Mouse (Mus musculus): Measurements from ENCODE around the gene Dync1li1. TPM values are rescaled to one million over a fixed set of nuclear protein-coding genes. Genes with fewer than 3 reads are reported as not detected.

Gene Dync1li1
- total RNA-seq, 2 experiments from 2014 or later, result 33.7 to 36.5 TPM

DNA sequence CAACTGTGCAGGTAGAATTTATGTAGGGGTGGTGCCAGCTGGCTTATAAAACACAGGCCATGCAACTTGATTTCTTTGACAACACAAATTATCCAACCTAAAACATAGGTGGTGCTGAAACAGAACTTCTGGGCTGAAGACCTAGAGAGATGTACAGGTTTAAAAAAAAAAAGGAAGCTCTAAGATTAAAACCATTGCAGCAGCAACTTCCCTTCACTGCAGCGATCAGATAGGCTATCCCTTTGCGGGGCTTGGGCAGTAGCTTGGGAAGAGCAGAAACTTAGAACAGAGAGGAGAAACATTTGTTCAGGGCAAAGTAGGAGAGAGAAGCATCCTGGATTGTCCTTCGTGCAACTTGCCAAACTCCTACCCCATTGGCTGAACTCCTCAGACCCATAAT lies 31.9 kb upstream of the Dync1li1 start:
- H3K4me3 ChIP-seq, result no peak overlapping the region
- no peak for TF ChIP-seq CTCF (IDR thresholded peaks at IDR 0.05)
- intact Hi-C loops (cut with DNase I), result no loop called here
- no peak for DNase-seq
- no peak overlapping the region for H3K27ac ChIP-seq

DNA sequence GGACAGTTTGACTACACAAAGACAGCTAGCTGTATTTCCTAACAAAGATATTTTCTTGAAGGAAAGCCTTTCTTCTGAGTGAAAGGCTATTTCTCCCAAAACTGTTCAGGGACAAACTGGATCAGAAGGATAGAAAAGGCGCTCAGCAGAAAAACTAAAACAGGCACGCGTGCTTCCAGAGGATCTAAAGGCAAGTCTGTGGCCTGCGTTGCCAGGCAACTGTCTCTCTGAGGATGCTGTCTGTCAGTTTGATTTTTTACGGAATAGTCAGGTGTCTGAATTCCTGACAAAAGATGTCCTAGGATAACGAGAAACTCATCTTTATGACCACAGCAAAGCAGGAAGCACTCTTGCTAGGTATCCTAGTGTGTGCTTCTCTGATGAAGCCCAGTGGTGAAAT lies 28.1 kb upstream of the Dync1li1 start:
- no peak overlapping the region for H3K4me3 ChIP-seq
- no peak for TF ChIP-seq CTCF (IDR thresholded peaks at IDR 0.05)
- no peak for DNase-seq
- H3K27ac ChIP-seq, result no peak overlapping the region
- intact Hi-C loops (cut with DNase I), result no loop called here

DNA sequence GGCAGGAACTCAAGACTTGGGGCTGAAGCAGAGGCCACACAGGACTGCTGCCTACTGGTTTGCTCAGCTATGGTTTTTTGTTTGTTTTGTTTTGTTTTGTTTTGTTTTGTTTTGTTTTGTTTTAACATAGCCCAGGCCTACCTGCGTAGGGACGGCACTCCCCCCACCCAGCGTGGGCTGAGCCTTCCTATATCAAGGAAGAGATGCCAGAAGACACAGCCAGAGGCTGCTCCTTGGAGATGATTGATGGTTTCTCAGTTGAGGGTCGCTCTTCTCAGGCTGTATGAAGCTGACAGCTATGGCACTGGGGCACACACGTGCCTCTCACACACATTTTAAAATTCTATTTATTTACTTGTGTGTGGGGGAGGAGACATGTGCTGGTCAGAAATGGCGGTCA lies 27.6 kb upstream of the Dync1li1 start:
- Histone ChIP-seq H3K4me3 (no peak overlapping the region), H3K27ac (no peak overlapping the region)
- DNase-seq, result no peak
- no peak for TF ChIP-seq CTCF (IDR thresholded peaks at IDR 0.05)
- intact Hi-C loops (cut with DNase I), result no loop called here

DNA sequence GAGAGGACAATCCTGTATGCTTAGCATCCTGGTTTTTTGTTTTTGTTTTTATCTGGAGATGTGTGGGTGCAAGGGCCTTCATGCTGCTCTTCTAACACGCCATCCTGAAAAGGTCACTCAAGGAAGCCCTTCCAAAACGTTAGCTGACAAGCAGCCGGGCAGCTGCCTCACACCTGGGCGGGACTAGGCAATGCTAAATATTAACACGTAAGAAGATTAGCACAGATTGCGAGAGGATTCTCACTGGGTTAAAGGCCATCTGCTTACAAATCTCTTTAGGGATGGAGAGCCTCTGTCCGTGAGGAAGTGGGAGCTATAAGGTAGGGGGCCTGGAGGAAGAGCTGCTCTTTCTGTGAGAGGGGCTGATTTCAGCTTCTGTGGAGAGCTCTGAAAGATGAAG lies 26.6 kb upstream of the Dync1li1 start:
- DNase-seq, result no peak
- H3K27ac ChIP-seq, result no peak overlapping the region
- no peak for TF ChIP-seq CTCF (IDR thresholded peaks at IDR 0.05)
- intact Hi-C loops (cut with DNase I), result no loop called here
- H3K4me3 ChIP-seq, result no peak overlapping the region

DNA sequence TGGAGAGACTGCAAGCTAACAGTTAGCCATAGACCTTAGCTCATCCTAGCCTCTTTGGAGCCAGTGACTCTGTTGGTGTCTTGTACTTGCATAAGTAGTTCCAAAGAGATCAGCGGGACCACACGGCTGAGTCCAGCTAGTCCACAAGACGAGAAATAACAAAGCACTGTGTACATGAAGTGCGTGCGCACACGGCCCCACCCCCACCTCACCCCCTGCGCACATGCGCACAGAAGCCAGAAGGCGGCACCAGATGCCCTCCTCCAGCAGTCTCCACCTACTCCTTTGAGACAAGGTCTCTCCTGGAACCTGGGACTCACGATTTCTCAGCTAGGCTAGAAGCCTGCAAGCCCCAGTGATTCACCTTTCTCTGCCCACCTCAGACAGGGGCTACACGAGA lies 24.8 kb upstream of the Dync1li1 start:
- no peak for TF ChIP-seq CTCF (IDR thresholded peaks at IDR 0.05)
- Histone ChIP-seq H3K4me3 (no peak overlapping the region), H3K27ac (no peak overlapping the region)
- intact Hi-C loops (cut with DNase I), result no loop called here
- no peak for DNase-seq

DNA sequence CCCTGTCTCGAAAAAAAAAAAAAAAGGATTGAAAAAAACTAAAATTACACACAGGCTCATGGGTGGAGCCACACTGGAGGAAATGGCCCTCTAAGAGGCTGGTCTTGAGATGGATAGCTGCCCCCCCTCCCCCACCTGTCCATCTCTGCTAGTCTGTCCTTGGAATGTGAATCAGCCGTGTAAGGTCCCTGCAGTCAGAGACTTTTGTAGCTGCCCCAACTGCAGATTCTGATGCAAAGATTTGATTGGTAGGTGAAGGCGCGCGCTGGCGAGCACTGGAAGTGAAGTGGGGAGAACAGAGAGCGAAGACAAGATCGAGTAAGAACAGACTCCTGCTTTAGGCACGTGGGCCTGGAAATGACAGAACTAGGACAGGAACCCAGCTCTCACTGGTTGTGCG lies 21.7 kb upstream of the Dync1li1 start:
- DNase-seq, result no peak
- Histone ChIP-seq H3K27ac (no peak overlapping the region), H3K4me3 (no peak overlapping the region)
- intact Hi-C loops (cut with DNase I), result no loop called here
- TF ChIP-seq CTCF (IDR thresholded peaks at IDR 0.05), result no peak

DNA sequence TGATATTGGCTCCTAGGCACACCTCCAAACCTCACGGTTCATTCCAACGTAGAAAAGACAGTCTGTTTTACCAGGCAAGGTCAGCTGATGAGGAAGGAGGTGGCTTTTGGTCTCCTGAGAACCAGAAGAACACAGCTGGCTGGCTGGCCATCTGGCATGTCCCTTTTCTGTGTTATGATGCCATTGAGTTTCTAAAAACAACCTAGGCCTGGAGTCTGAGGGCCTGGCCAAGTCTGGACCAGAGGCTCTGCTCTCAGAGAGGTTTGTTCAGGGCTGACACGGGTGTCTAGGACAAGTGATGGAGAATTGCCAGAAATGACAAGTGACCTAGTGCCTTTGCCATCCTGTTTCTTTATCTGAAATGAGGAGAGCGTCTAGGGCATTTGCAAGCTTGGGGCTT lies 20.5 kb upstream of the Dync1li1 start:
- no peak overlapping the region for H3K27ac ChIP-seq
- no peak for TF ChIP-seq CTCF (IDR thresholded peaks at IDR 0.05)
- intact Hi-C loops (cut with DNase I), result no loop called here
- no peak overlapping the region for H3K4me3 ChIP-seq
- peak; percentile 39 for DNase-seq

DNA sequence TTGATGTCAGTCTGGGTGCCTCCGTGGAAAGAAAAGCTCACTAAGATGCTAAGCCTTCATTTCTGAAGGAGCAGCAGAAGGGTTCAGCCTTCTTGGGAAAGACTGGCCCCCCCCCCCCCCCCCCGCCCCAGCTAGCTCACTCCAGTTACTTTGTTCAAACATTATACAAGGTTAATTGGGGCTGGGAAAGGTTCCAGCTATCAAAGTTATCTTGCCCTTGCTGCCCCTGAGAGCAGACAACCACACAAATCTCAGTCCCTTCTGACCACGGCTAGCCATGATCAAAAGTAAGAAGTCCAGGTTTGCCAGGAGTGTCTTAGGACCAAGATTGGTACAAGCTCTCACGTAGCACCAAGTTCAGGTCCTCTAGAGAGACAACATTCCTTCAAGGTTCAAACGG lies 19.6 kb upstream of the Dync1li1 start:
- no peak for DNase-seq
- Histone ChIP-seq H3K4me3 (no peak overlapping the region), H3K27ac (no peak overlapping the region)
- TF ChIP-seq CTCF (IDR thresholded peaks at IDR 0.05), result no peak
- intact Hi-C loops (cut with DNase I), result no loop called here

DNA sequence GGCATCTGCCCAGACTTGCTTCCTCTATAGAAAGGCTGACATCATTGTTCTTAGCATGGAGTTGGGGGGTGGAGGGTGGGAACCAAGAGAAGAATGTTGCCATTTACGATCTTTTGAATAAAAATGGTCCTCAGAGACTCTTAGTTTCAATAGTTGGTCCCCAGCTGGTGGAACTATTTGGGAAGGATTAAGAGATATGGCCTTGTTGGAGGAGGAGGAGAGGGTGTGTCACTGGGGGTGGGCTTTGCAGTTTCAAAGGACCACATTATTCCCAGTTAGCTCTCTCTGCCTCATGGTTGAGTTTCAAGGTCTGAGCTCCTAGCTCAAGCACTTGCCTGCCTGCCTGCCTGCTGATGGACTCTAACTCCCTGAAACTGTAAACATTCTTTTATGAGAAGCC lies 16.6 kb upstream of the Dync1li1 start:
- H3K4me3 ChIP-seq, result no peak overlapping the region
- intact Hi-C loops (cut with DNase I), result no loop called here
- DNase-seq, result no peak
- TF ChIP-seq CTCF (IDR thresholded peaks at IDR 0.05), result no peak
- no peak overlapping the region for H3K27ac ChIP-seq

DNA sequence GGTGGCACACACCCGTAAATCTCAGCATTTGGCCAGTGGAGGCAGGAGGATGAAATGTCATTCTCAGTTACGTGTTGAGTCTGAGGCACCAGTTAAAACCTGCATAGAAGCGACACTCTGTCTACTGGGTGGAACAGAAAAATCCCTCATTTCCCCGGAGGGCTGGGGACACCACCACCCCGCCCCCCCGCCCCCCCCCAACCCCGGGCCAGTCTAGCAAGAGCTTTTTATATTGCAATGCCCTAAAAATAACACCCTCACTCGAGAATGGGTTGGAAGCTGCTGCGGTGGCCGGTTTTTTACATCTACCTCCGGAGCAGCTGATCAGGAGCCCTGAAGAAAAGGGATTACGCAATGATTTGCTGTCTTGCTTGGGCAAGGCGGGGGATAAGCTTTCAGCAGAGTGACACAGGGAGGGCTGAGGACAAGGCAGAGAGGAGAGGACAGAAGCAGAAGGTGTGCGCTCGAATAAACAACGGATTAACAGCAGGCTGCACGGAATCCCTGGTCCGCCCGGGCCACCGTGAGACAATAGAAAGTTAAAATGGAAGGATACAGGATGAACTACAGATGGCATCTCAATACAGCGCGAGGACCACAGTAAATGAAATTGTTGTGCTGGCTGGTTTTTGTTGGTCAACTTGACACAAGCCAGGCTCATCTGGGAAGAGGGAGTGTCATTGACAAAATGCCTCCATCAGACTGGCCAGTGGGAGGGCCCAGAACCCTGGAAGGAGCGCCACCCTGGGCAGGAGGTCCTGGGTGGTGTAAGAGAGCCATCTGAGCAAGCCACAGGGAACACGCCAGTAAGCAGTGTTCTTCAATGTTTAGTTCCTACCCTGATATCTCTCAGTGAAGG lies 15.7 kb upstream of the Dync1li1 start:
- intact Hi-C loops (cut with DNase I), result no loop called here
- Histone ChIP-seq H3K27ac (peak overlapping the region; percentile 76), H3K4me3 (peak overlapping the region; percentile 70)
- TF ChIP-seq CTCF (IDR thresholded peaks at IDR 0.05), result no peak
- DNase-seq, result peak; percentile 39

DNA sequence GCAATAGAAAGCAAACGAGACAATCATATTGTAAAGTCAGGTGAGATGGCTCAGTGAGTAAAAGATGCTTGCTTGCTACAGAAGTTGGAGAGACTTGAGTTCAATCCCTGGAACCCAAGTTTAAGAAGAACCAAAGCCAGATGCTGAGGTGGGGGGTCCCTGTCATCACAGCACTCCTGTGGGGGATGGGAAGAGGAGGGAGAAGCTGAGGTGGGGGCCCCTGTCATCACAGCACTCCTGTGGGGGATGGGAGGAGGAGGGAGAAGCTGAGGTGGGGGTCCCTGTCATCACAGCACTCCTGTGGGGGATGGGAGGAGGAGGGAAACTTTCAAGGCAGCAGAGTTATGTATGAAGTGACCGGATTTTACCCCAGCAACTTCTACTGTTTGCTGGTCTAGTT lies 15.0 kb upstream of the Dync1li1 start:
- intact Hi-C loops (cut with DNase I), result no loop called here
- TF ChIP-seq CTCF (IDR thresholded peaks at IDR 0.05), result no peak
- H3K4me3 ChIP-seq, result peak overlapping the region; percentile 70
- no peak for DNase-seq
- no peak overlapping the region for H3K27ac ChIP-seq

DNA sequence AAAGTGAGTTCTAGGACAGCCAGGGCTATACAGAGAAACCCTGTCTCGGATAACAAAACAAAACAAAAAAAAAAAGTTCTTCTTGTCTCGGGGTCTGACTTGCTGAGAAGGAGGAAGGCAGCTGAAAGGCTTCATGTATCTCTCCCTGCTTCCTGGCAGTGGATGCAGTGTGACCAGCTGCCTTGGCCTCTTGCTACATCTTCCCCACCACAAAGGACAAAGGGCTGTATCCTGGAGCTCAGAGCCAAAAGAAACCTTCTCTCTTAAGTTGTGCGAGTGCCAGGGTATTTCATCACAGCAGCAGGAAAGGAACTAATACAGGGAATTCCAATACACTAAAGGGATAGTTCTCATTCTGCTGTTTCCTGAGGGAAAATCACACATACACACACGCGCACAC lies 10.0 kb upstream of the Dync1li1 start:
- DNase-seq, result no peak
- Histone ChIP-seq H3K27ac (no peak overlapping the region), H3K4me3 (no peak overlapping the region)
- no peak for TF ChIP-seq CTCF (IDR thresholded peaks at IDR 0.05)
- intact Hi-C loops (cut with DNase I), result no loop called here

DNA sequence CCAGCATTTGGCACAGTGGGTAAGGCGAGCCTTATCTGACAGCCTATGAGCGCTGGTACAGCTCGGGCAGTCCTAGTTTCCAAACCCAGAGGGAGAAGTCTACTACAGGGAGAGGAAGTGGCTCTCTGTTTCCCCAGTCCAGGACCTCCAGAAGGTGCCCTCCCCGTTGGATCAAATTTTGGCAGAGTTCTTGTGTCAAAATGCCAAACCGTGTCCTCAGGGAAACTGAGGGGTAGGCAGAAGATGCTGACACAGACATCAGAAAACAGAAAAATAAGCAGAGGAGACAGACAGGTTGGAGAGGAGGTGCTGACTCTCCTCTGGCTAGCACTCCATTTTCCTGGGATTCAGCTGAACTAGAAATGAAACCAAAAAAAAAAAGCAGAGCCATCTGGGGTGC lies 8.6 kb upstream of the Dync1li1 start:
- Histone ChIP-seq H3K27ac (no peak overlapping the region), H3K4me3 (no peak overlapping the region)
- DNase-seq, result no peak
- no peak for TF ChIP-seq CTCF (IDR thresholded peaks at IDR 0.05)
- intact Hi-C loops (cut with DNase I), result no loop called here

DNA sequence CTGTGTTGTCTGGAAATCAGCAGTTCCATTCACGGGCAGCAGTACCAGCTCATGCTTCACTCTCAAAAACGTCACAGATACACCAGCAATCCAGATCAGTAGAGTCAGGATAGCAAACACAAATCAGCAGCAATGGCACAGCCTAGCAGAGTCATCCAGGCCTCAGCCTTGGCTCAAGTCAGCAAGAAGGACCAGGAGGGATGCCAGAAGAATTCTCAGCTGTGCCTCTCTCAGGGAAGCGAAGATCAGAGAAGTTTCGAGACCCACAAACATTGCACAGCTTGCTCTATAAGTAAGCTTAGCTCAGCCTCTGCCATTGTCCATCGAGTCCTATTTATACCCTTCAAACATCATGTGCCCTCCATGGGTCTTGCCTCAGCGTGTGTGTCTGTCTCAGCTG lies 8.1 kb upstream of the Dync1li1 start:
- H3K4me3 ChIP-seq, result no peak overlapping the region
- TF ChIP-seq CTCF (IDR thresholded peaks at IDR 0.05), result no peak
- intact Hi-C loops (cut with DNase I), result no loop called here
- no peak overlapping the region for H3K27ac ChIP-seq
- no peak for DNase-seq
